Mouse (Mus musculus): Measurements from ENCODE around the gene Hist1h2bc.
A peak's percentile ranks its signal among the peaks of the same experiment; 100 is the strongest.

Gene Hist1h2bc

DNA sequence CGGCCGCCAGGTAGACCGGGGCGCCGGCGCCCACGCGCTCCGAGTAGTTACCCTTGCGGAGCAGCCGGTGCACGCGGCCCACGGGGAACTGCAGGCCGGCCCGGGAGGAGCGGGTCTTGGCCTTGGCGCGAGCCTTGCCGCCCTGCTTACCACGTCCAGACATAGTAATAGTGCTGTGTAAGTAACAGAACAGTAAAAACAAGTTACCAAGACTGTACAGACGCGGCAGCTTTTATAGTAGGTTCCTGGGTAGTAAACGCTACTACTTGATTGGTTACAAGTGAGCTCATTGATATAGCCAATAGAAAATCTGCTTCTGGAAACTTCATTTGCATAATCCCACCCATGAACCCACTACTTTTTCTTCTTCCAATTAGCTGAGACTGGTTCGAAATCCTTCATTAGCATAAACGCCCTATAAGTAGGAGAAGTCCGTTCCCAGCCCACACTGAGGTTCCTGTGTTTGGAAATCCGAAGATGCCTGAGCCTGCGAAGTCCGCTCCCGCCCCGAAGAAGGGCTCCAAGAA is at the start of gene Hist1h2bc, which contains the start of gene Hist1h2ac:
TSS of gene Hist1h2bc (plus strand) at position 445 of the 527 bp plus-strand sequence.
TSS of gene Hist1h2ac (minus strand) at position 194 of the 527 bp plus-strand sequence.
- DNase-seq (ENCODE audit: low spot score in 2 of 2) = peak; percentile 85 to 94

GRCm38 (mm10) chr13:23659636-23660366 is 24.2 kb upstream of the Hist1h2bc start:
- no peak for DNase-seq (ENCODE audit: low spot score in 2 of 2)

- DNase-seq (ENCODE audit: low spot score in 2 of 2) = no peak
Observed at GRCm38 (mm10) chr13:23662536-23662935, 21.5 kb upstream of the Hist1h2bc start.

DNA sequence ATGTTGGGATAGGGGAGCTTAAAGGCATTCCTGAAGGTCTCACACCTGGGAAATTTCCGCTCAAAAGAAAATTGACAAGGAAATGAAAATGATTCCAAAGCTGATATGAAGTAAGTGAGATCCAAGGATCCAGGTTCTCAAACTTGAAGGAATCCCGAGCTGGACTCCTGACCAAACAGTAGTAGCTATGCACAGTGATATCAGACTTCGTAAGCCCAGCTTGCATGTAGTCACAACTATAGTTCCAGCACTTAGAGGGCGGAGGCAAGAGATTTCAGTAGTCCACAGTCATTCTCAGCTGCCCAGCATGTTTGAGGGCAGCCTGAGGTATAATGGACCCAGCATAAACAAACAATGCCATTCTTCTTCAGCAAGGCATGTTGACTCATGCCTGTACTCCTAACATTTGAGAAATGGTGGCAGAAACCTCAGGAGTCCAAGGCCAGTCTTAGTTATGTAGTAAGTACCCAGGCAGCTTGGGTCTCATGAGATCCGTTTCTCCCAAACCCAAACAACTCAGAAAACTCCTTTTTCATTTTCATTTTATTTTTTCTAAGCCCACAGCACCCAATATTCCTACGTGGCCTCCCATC is 1.9 kb upstream of the Hist1h2bc start:
- DNase-seq (ENCODE audit: low spot score in 2 of 2) = no peak

- no peak for DNase-seq (ENCODE audit: low spot score in 2 of 2)
Observed at GRCm38 (mm10) chr13:23682623-23682946, 1.4 kb upstream of the Hist1h2bc start.

GRCm38 (mm10) chr13:23682947-23683754 is 848 bp upstream of the Hist1h2bc start:
- peak in 1 of 2 experiments; percentile 19 for DNase-seq (ENCODE audit: low spot score in 2 of 2)

GRCm38 (mm10) chr13:23684295-23684945 is 421 bp downstream of the Hist1h2bc start:
- DNase-seq (ENCODE audit: low spot score in 2 of 2) = peak; percentile 54 to 63

DNA sequence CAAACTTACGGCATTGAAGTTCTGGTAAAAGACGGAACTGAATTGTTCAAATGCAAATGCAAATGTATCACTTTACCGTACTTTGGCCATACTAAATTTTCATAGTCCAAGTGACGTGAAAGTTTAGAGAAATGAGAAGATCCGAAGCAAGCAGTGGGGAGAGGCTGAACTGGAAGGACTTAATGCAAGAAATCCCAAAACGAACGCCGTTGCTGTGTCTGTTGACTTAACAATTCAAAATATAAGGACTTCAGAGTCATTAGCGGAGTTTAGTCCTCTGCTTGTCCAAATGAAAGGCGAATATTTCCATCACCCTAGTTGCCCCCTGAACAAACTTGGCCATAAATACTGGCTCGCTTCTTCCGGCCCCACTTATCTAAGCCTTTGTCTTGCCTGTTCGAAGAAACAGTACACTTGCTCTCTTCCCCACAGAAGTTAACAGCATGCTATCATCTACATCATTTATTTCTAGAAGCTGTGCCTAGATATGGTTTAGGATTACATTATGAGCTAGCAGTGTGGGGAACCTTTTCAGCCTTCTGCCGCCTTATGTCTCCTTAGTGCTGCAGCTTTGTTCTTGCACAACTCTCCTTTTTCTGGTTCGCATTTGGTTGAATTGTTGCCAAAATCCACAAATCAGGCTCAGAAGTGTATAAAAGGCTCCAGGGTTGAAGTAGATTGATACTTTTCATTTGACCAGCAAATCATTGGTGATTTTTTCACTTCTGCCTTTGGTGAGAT is 1.3 kb downstream of the Hist1h2bc start:
- no peak for DNase-seq (ENCODE audit: low spot score in 2 of 2)

DNA sequence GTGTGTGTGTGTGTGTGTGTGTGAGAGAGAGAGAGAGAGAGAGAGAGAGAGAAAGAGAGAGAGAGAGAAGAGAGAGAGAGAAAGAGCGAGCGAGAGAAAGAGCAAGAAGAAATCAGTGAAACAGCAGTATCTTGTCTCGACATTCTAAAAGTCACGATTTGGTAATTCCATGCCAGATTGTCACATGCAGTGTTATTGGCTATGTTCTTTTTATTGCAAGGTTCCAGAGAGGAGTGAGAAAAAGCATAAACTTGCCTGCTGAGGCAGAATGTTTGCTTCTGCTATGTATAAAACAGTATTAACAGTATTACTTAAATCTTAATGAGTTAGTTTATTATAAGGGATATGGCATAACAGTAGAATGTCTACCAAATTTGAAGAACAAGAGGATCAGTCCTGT is 2.0 kb downstream of the Hist1h2bc start:
- peak in 1 of 2 experiments; percentile 15 for DNase-seq (ENCODE audit: low spot score in 2 of 2)

DNA sequence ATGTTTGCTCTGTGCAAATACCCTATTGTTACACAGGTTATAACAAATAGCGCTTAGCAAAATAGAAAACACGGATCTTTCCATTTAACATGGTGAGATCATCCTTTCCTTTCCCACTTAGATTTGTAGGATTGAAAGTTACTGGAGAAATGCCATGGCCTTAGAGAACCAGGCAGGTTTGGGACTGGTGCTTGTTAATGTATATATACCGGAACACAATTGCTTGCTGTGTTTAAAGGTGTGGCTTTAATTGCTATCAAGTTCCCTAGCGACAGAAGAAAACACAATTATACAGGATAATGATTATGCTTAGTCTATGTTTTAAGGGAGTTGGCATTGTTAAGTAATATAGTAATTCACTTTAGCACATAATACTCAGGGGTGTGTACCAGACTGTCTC is 3.2 kb downstream of the Hist1h2bc start:
- peak in 1 of 2 experiments; percentile 4 for DNase-seq (ENCODE audit: low spot score in 2 of 2)

DNA sequence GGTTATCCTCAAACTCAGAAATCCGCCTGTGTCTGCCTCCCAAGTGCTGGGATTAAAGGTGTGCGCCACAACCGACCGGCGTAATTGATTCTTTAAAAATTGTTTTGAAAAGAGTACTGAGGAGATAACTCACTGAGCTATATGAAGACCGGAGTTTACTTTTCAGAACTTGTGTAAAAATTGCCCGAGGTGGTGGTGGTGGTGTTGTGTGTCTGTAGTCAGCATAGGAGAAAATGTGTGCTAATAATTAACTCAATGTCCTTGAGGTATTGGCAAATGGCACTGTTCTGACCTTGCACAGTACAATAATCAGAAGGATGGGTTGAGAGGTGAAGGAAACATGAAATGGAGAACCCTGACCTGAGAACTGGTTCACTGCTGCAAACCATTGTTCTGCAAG is 3.9 kb downstream of the Hist1h2bc start:
- DNase-seq (ENCODE audit: low spot score in 2 of 2) = peak in 1 of 2 experiments; percentile 9

- peak in 1 of 2 experiments; percentile 1 for DNase-seq (ENCODE audit: low spot score in 2 of 2)
Observed at GRCm38 (mm10) chr13:23688956-23689355, 5.0 kb downstream of the Hist1h2bc start.

DNA sequence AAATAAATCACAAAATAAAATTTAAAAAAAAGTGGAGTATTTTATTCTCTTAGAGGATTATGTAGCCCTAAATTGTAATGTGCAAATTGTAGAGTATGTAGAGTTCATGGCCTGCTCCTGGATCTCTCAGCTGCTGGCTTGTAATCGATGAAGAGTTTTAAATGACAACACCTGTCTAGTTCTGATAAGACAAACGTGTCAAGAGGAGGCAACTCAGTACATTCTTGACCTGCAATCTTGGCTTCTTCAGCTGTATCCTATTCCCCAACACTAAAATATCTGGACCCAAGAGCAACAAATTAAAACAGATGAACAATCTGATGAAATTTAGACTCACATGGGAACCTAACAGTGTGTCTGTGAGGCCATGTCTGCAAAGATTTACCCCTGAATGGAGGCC is 5.5 kb downstream of the Hist1h2bc start:
- peak in 1 of 2 experiments; percentile 1 for DNase-seq (ENCODE audit: low spot score in 2 of 2)

GRCm38 (mm10) chr13:23693856-23694440 is 9.9 kb downstream of the Hist1h2bc start:
- no peak for DNase-seq (ENCODE audit: low spot score in 2 of 2)

DNA sequence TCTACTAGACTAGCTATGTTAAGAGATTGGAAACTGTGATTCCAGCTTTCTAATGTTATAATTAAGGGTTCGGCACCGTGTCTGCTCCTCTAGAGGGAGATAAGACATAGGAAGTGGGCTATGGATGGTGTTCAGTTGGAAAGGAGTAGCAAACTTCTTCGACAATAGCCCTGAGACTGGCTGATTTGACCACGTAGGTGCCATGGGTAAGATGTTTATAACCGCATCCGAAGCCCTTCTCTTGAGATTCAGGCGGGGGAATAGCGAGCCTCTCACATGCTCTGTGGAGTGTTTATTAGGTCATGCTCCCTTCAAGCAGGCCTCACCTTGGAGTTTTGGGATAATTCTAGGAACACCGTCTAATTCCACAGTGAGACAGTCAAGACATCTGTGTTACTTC is 11.0 kb downstream of the Hist1h2bc start:
- no peak for DNase-seq (ENCODE audit: low spot score in 2 of 2)

- no peak for DNase-seq (ENCODE audit: low spot score in 2 of 2)
Observed at GRCm38 (mm10) chr13:23695514-23695913, 11.5 kb downstream of the Hist1h2bc start, which contains the start of gene Hist1h1t. Hist1h1t (plus strand) TSS chr13:23695814.

DNA sequence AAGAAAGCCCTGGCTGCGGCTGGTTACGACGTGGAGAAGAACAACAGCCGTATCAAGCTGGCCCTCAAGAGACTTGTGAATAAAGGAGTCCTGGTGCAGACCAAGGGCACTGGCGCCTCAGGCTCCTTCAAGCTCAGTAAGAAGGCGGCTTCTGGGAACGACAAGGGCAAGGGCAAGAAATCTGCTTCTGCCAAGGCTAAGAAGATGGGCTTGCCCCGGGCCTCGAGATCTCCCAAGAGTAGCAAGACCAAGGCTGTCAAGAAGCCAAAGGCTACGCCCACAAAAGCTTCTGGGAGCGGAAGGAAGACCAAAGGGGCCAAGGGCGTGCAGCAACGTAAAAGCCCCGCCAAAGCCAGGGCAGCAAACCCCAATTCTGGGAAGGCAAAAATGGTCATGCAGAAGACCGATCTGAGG is 12.1 kb downstream of the Hist1h2bc start:
- DNase-seq (ENCODE audit: low spot score in 2 of 2) = no peak

DNA sequence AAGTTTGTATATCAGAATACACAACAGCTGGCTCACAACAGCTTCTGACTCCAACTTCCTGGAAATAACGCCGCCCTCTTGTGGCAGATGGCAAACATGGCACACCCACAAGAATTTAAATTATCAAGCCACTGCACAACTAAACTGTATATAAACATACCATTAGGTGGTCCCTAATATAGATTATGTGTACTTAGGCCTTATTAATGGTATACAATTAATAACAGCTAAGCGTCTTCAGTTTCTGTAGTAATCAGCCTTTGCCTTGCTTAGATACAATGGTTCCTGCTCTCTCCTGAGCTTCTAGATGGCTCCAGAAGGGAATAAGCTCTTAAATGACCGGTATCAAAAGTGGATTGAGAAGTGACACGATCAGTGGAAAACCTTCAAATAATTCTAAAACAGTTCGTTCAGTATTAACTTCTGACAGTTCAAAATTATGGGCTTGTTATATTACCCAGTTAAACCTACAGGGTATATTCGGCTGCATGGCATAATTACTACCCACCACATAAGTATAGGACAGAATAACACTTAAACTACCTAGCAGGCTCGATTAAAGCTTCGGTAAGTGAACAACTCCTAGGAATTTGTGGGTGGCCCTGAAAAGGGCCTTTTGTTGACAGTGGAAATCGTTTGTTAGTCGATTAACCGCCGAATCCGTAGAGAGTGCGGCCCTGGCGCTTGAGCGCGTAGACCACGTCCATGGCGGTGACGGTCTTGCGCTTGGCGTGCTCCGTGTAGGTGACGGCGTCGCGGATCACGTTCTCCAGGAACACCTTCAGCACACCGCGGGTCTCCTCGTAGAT is 13.7 kb downstream of the Hist1h2bc start:
- peak; percentile 61 to 64 for DNase-seq (ENCODE audit: low spot score in 2 of 2)

GRCm38 (mm10) chr13:23698300-23698693 is 14.3 kb downstream of the Hist1h2bc start, which contains the start of gene Hist1h4c:
Hist1h4c (minus strand) TSS chr13:23698454.
- peak; percentile 99 for DNase-seq (ENCODE audit: low spot score in 2 of 2)

GRCm38 (mm10) chr13:23698996-23699395 is 15.0 kb downstream of the Hist1h2bc start:
- no peak for DNase-seq (ENCODE audit: low spot score in 2 of 2)
